Mouse (Mus musculus) intestine, embryonic 14.5 days (tissue): ENCODE measurements at regions not wholly inside any gene's neighbourhood (a gene's known extent, or its start where the extent isn't known, plus 50 kb on each side); places are given as distances from the start of the nearest gene placed in this dataset.
A peak's percentile ranks its signal among the peaks of the same experiment; 100 is the strongest.

Experiments
- ATAC-seq: fragments of 200-750 bp; cut with Nextera tagmentation; replicated peaks from 2 replicates; pipeline ENCODE4 v1.8.0; 2017; ENCODE audit warnings: low read depth, moderate number of reproducible peaks, moderate TSS enrichment, moderate library complexity; ENCODE audit not compliant: low FRiP score, low TSS enrichment
- DNase-seq: peaks from one replicate; pipeline ENCODE4 v3.0.0-alpha.2; 2018; ENCODE audit warnings: low spot score
- H3K27ac ChIP-seq: fragments of 300-500 bp; sonication (generic); 2 replicates; pipeline ENCODE4 v1.5.1; 2014; ENCODE audit warnings: low read depth, mild to moderate bottlenecking, control low read depth
- H3K27me3 ChIP-seq: fragments of 300-500 bp; sonication (generic); replicated peaks from 2 replicates; pipeline ENCODE4 v1.6.1; 2014; ENCODE audit warnings: low read length, control low read depth; ENCODE audit not compliant: control insufficient read depth, insufficient read depth
- H3K36me3 ChIP-seq: fragments of 300-500 bp; sonication (generic); 2 replicates; pipeline ENCODE4 v1.6.1; 2014; ENCODE audit warnings: low read length, control low read depth; ENCODE audit not compliant: control insufficient read depth, insufficient read depth
- H3K4me1 ChIP-seq: fragments of 300-500 bp; sonication (generic); replicated peaks from 2 replicates; pipeline ENCODE4 v1.6.1; 2014; ENCODE audit warnings: low read length, control low read depth, mixed read lengths; ENCODE audit not compliant: control insufficient read depth, insufficient read depth
- H3K4me2 ChIP-seq: fragments of 300-500 bp; sonication (generic); 2 replicates; pipeline ENCODE4 v1.6.1; 2014; ENCODE audit warnings: low read length
- H3K4me3 ChIP-seq: fragments of 300-500 bp; sonication (generic); 2 replicates; pipeline ENCODE4 v1.5.1; 2014; ENCODE audit warnings: low read depth, low read length, control low read depth, mixed read lengths
- H3K9ac ChIP-seq: fragments of 300-500 bp; sonication (generic); 2 replicates; pipeline ENCODE4 v1.6.1; 2014; ENCODE audit warnings: mild to moderate bottlenecking, low read length
- H3K9me3 ChIP-seq: fragments of 300-500 bp; sonication (generic); 2 replicates; pipeline ENCODE4 v1.6.1; 2016; ENCODE audit warnings: low read length, control low read depth; ENCODE audit not compliant: control insufficient read depth
- WGBS: fragments of 180-500 bp; shearing (Covaris S2); extraction: QIAGEN DNeasy Blood & Tissue Kit; methylation state at CpG from one replicate; pipeline ENCODE4 v1.1.7; 2014; 5-methylcytosine and 5-hydroxymethylcytosine counted together

DNA sequence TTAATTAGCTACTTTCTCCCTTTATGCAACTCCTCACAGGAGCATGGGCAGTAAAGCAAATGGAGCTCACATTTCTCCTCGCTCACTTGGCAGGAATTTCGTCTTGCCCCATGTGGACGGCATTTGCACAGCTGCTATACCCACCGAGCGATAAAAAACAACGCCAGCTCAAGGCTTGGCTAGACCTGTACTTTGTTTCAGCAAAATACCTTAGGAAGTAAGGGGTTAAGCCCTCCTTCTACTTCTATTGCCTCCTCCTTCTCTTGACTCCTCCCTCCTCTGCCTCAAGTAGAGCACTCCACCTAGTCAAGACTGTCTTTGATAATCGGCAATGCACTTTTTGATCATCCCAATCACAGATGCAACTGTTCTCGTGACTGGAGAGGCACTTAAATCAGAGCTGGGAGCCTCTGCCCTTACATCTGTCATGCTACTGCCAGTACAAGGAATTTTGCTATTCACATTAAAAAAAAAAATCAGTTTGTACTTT is 168.4 kb downstream of the Enc1 start:
- DNase-seq (no peak), ATAC-seq (no peak)
- Histone ChIP-seq H3K9ac (no peak overlapping the region), H3K36me3 (no peaks in the 10 kb centered on the region), H3K4me2 (no peak overlapping the region), H3K4me1 (0 out of 2 replicates have a peak, but pooled peaks cover 3% of the 10 kb centered on the region), H3K27ac (no peak overlapping the region), H3K9me3 (no peaks in the 10 kb centered on the region), H3K4me3 (no peak overlapping the region), H3K27me3 (no peaks in the 10 kb centered on the region)
- 74% methylated on average over 8 of the region's 8 CpGs for WGBS

DNA sequence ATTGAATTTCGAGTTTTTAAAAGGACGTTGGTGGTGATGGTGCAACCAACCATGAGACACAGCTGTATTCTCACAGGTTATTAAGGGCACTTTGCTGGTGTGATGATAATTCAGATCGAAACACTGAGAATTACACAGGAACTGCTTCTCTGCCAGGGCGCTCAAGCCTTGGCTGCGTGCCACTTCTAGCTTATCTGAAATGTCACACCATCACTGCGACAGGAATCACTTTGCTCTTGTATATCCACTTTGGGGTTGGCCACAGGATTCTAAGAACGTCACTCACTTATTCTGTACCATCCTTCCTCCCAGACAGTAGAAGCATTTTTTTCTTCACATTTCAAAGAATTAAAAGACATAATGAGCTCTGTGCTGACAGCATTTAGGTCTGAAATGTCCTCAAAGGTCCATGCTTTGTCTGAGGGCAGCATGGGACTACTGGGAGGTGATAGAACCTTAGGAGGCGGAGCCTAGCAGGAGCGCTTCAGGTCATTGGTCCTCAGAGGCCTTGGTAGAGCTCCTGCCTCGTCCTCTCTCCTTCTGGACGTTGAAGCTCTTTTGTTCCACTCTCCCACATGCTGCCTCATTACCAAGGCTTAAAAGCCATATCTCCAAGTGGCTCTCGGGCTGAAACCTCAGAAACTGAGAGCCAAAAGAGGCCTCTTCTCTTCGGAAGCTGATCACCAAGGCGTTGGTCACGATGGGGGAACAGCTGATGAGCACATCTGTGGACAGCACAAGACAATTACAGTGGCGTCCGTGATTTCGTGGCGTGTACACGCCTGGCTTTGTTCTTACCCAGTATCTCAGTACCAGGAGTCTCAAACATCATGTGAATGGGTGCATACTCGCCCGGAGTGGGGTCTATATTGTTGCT is 167.7 kb downstream of the Enc1 start:
- no peaks in the 10 kb centered on the region for H3K27me3 ChIP-seq
- WGBS: 79% methylated on average over 22 of the region's 22 CpGs
- no peak for ATAC-seq

DNA sequence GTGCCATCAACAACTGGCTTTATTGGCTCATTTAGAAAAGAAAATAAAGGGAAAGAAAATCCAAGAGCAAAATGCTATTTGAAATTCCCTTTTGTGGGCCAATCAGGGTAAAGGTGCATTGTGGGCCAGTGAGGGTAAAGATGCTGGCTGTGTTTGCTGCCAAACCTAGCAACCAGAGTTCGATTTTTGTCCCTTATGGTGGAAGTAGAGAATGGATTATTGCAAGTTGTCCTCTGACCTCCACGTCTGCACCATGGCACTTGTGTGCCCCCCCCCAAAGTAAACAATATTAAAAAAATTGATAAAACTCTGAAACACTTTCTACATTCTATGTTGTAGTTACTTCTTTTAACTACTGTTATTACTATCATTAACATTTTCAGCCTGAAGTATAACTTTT is 166.9 kb downstream of the Enc1 start:
- DNase-seq: no peak
- no peak for ATAC-seq
- Histone ChIP-seq H3K9ac (no peak overlapping the region), H3K27me3 (no peaks in the 10 kb centered on the region), H3K36me3 (no peaks in the 10 kb centered on the region), H3K27ac (no peak overlapping the region), H3K4me3 (no peak overlapping the region), H3K9me3 (no peaks in the 10 kb centered on the region), H3K4me2 (no peak overlapping the region), H3K4me1 (0 out of 2 replicates have a peak, but pooled peaks cover 3% of the 10 kb centered on the region)
- 46% methylated on average over 2 of the region's 2 CpGs for WGBS

More for the DNA sequence above, 167.7 kb downstream of the Enc1 start:
- Histone ChIP-seq H3K9me3 (no peaks in the 10 kb centered on the region), H3K4me2 (no peak overlapping the region), H3K36me3 (no peaks in the 10 kb centered on the region), H3K4me3 (no peak overlapping the region), H3K9ac (no peak overlapping the region), H3K4me1 (0 out of 2 replicates have a peak, but pooled peaks cover 3% of the 10 kb centered on the region), H3K27ac (no peak overlapping the region)
- DNase-seq: no peak

DNA sequence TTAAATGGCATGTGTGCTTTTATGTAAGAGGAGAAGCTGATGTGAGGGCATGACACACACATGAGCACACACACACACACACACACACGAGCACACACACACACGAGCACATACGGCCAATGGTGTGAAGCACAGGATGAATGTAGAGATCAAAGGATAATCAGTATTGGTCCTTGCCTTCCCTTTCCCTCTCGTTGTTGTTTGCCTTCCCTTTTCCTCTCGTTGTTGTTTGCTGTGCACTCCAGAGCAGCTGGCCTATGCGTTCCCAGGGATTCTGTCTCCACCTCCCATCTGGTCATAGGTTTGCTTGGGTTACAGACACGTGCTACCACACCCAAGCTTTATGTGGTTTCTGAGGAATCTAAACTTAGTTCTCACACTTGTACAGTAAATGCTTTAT is 165.8 kb downstream of the Enc1 start:
- Histone ChIP-seq H3K4me3 (no peak overlapping the region), H3K27ac (no peak overlapping the region), H3K9me3 (no peaks in the 10 kb centered on the region), H3K9ac (no peak overlapping the region), H3K36me3 (no peaks in the 10 kb centered on the region), H3K4me1 (0 out of 2 replicates have a peak, but pooled peaks cover 3% of the 10 kb centered on the region), H3K4me2 (no peak overlapping the region), H3K27me3 (no peaks in the 10 kb centered on the region)
- no peak for DNase-seq
- ATAC-seq: no peak
- WGBS: 47% methylated on average over 7 of the region's 7 CpGs

DNA sequence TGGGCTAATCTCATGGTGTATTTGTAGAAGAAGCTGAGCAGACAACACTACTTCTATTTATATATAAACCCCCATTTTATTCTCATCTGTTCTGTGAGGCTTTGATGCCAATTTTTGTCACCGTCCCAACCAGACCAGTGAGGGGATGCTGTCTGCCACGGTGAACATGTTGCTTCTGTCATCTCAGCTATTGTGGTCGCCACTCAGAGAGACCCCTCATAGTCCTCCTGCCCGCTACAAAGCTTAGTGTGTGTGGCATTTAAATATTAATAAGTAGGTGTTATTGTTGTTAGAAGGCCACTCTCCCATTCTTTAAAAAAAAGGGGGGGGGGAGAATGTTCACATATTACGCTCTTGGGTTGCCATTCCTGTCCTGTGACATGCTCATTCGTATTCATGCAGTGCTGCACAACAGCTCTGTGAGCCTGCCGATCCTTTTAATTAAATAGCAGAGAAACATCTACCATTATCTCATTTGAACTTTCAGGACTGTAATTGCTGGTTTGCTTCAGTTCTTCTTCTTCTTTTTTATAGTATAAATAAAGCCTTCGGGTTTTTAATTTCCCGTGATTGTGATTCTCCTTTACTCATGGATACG is 161.4 kb downstream of the Enc1 start:
- no peaks in the 10 kb centered on the region for H3K4me1 ChIP-seq
- WGBS: 86% methylated on average over 10 of the region's 10 CpGs
- no peaks in the 10 kb centered on the region for H3K27me3 ChIP-seq
- ATAC-seq (no peak), DNase-seq (peak; percentile 21)
- H3K27ac ChIP-seq: no peak overlapping the region
- H3K36me3 ChIP-seq: no peaks in the 10 kb centered on the region
- no peak overlapping the region for H3K4me2 ChIP-seq
- no peak overlapping the region for H3K9ac ChIP-seq
- no peak overlapping the region for H3K4me3 ChIP-seq
- no peaks in the 10 kb centered on the region for H3K9me3 ChIP-seq

DNA sequence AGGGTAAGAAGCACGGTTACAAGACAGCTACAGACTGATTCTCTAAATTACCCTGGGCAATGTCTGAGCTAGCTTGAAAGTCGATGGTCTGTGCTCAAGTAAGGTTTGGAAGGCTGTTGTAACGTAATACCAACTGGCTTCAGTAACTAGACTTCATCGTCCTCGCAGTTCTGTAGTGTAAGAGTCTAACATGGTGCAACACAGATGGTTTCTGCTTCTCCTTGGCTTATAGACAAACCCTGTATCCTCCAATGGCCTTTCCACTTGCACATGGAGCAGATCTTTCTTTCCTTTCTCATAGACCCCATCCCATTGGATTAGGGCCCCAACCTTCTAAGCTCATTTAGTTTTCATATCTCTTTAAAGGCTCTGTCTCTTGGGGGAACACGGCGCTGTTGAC is 160.7 kb downstream of the Enc1 start:
- H3K27me3 ChIP-seq: no peaks in the 10 kb centered on the region
- H3K36me3 ChIP-seq: no peaks in the 10 kb centered on the region
- no peak overlapping the region for H3K4me3 ChIP-seq
- WGBS: 85% methylated on average over 7 of the region's 7 CpGs
- no peak overlapping the region for H3K27ac ChIP-seq
- DNase-seq (no peak), ATAC-seq (no peak)
- no peak overlapping the region for H3K9ac ChIP-seq
- H3K4me1 ChIP-seq: no peaks in the 10 kb centered on the region
- no peaks in the 10 kb centered on the region for H3K9me3 ChIP-seq
- no peak overlapping the region for H3K4me2 ChIP-seq

DNA sequence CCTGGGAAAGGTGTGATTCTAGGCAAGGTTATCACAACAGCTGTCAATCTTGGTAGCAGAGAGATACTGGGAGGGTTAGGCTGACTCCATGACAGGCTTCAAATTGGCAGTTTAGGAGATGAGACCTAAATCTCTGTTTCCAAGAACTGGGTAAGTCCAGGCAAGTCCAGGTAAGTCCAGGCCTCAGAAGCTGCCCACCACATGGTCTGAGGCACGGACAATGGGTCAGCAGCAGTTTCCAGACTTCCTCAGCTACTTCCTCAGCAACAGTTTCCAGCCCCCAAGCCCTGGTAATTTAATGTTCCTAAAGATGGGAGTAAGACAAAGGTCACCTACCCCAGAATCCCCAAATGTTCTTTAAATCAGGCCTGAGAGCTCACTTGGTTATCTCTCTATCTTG is 157.1 kb downstream of the Enc1 start:
- Histone ChIP-seq H3K9me3 (no peaks in the 10 kb centered on the region), H3K27me3 (no peaks in the 10 kb centered on the region), H3K9ac (no peak overlapping the region), H3K4me2 (no peak overlapping the region), H3K36me3 (no peaks in the 10 kb centered on the region), H3K4me1 (no peaks in the 10 kb centered on the region), H3K27ac (no peak overlapping the region), H3K4me3 (no peak overlapping the region)
- ATAC-seq (no peak), DNase-seq (no peak)
- WGBS: 67% methylated on average over 1 of the region's 1 CpGs

DNA sequence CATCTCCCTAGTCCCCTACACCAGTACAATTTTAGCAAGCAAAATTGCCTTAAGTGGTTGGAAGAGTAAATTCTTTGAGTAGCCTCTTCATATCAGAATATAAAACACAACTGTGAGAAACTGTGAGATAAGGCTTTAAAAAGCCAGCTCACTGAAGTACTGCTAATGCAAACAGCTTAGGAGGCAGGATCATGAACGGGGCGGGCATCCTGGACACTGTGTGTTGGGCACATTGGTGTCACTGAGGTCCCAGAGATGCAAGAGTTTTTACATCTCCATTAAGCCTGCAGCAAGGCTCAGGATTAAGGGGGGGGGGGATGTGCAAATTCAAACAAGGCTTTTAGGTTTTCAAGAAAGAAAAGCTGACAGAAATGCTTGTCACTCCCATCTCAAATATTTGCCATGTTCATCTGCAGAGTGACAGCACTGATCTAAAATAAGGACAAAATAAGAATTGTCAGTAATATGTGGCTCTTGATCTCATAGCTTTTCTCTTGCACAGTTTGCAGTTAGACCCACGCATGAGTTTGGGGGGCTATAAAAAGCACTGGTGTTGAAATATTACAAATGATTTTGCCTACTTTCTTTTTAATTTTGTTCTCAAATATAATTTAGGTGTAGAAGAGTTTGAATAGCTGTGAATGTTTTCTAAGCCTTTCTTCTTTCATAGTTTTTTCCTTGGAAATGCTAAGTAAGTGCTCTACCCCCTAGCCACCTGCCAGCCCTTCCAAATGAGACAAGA is 156.2 kb downstream of the Enc1 start:
- DNase-seq (no peak), ATAC-seq (no peak)
- Histone ChIP-seq H3K4me2 (no peak overlapping the region), H3K9me3 (no peaks in the 10 kb centered on the region), H3K27ac (no peak overlapping the region), H3K9ac (no peak overlapping the region), H3K36me3 (no peaks in the 10 kb centered on the region), H3K4me1 (no peaks in the 10 kb centered on the region), H3K27me3 (no peaks in the 10 kb centered on the region), H3K4me3 (no peak overlapping the region)
- 86% methylated on average over 3 of the region's 3 CpGs for WGBS
